Mouse (Mus musculus) MEL-GATA-1-ER (cell line): Measurements from ENCODE around the gene Kcnk4.
A peak's percentile ranks its signal among the peaks of the same experiment; 100 is the strongest.

Experiments used
- DNase-seq: peaks from one replicate; pipeline ENCODE4 v3.0.0-alpha.2; 2012; ENCODE audit warnings: low read depth; ENCODE audit errors: extremely low read depth

The Kcnk4 gene

GRCm38 (mm10) chr19:6937541-6938465, 3.5 kb upstream of the Kcnk4 start:
- DNase-seq = no peak

DNA sequence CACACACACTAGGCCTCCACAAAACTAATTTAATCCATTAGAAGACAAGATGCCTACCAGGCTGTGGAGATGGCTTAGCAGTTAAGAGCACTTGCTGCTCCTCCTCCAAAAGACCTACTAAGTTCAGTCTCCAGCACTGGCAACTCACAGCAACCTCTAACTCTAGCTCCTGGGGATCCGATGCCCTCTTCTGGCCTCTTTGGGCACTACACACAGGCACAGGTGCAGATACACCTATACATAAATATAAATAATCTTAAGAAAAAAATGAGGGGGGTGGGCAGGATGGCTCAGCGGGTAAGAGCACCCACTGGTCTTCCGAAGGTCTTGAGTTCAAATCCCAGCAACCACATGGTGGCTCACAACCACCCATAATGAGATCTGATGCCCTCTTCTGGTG, 2.0 kb upstream of the Kcnk4 start:
- DNase-seq = no peak

DNA sequence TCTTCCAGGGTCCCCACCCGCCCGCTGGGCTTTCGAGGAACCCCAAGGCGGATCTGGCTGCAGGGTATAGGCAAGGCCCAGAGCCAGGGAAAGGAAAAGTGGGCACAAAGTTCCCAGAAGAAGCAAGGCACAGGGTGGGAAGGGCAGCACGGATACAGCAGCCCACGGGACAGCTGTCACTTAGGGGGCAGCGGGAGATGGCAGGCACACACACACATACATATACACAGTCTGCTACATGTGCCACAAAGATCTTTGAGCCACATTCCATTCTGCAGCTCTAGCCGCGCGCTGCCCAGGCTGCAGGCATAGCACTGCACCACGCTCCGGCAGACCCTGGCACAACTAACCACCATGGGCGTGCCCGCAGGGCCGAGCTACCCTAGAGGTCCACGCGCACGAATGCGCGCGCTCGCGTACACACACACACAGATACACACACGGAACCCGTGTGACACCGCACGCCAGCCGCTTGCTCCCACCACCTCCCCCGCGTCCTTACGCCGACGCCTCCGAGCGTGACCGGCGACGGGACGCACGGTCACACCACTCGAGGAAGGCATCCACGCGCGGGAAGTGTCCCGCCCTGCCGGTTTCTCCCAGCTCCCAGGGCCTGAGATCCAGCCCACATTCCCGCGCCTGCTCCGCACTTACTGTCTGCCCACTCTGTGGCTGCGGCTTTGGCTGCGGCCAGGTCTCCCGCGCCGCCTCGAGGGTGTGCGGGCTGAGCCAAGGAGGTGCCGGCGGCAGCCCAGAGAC, 700 bp downstream of the Kcnk4 start:
- DNase-seq = no peak

DNA sequence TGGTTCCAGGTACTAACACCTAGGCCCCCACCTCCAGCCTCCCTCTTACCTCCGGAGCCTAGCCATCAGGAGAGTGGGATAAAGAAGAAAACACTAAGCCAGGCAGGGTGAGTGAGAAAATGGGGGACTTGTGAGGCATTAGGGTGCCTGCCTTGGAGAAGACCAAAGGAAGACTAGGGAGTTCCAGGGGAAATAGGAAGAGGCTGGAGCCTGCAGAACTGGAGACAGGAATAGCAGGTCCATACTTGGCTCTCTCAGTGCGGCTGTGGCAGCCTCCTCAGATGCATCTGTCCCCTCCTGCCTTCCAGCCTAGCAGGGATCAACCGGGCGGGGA, 1.2 kb downstream of the Kcnk4 start:
- no peak for DNase-seq

GRCm38 (mm10) chr19:6932018-6932417, 2.3 kb downstream of the Kcnk4 start:
- DNase-seq = no peak

GRCm38 (mm10) chr19:6931002-6931401, 3.3 kb downstream of the Kcnk4 start:
- no peak for DNase-seq

GRCm38 (mm10) chr19:6928080-6928479, 6.2 kb downstream of the Kcnk4 start:
- no peak for DNase-seq

GRCm38 (mm10) chr19:6926559-6927255, 7.6 kb downstream of the Kcnk4 start:
- no peak for DNase-seq

DNA sequence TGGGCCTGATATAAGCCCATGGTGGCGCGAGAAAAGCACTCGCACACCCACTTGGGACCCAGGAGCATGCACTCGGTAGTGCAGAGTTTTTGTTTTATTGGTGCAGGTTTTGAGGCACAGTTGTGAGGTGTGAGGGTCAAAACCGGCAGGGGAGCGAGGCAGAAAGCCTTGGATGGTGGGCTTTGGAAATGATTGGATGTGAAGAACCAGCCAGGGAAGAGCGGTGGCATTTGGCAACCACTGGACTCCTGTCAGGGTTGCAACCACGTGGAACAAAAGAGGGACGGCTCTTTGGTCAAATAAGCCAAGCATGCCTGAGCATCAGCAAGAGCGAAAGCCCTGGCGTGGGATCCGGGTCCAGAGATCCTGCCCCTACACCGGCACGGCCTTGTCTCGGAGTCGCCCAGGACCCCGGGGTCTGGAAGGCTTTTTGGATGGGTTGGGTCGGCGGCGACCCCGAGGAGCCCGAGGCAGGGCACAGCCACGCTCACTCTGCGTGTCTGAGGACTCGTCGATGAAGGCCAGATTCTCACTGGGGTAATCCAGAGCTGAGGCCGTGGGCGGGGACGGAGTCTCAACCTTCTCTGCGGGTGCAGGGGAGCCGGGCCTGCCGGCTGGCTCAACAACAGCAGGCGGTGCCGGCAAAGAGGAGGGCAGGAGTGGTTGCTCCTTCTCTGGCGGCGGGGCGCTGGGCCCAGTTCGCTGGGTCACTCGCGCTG, 8.5 kb downstream of the Kcnk4 start:
- no peak for DNase-seq

- DNase-seq = no peak
These were observed 9.1 kb downstream of the Kcnk4 start, which contains the start of gene Catsperz for GRCm38 (mm10) chr19:6925307-6925573. Gene Catsperz (minus strand): TSS chr19:6925380.

DNA sequence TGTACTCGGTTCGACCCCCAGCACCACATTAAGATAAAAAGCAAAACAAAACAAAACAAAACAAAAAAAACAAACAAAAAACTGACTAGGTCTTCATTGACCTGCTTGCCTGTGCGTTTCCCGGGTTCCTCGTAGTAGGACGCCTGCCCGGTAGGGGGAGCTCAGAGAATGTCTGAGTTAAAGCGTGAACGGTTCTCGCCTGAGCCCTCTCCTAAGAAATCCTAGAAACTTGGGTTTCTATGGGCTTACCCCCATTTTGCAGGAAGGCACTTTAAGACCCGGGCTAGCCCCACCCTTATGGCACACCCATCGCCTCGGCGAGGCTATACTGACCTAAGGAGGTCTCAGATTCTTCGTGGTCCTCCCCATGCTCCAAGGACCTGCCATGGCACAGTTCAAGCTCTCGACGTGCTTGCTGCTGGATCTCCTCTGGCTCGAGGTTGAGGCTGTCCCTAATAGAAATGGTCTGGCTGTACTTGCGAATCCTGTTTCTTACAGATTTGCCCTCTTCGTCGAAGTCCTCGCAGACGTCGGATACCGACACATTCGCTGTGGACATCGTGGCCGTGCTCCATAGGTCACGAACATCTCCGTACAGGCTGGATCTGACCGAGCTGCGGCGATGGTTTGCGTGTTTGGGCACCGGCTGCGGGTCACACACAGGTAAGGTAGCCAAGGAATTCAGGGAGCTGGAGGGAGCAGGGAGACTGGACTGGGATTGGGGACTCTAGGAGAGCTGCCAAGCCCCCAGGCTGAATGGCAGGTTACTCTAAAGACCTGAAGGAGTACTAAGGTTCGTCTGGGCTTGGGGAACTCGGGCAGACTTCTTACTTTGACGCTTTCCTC, 9.6 kb downstream of the Kcnk4 start:
- DNase-seq = no peak

DNA sequence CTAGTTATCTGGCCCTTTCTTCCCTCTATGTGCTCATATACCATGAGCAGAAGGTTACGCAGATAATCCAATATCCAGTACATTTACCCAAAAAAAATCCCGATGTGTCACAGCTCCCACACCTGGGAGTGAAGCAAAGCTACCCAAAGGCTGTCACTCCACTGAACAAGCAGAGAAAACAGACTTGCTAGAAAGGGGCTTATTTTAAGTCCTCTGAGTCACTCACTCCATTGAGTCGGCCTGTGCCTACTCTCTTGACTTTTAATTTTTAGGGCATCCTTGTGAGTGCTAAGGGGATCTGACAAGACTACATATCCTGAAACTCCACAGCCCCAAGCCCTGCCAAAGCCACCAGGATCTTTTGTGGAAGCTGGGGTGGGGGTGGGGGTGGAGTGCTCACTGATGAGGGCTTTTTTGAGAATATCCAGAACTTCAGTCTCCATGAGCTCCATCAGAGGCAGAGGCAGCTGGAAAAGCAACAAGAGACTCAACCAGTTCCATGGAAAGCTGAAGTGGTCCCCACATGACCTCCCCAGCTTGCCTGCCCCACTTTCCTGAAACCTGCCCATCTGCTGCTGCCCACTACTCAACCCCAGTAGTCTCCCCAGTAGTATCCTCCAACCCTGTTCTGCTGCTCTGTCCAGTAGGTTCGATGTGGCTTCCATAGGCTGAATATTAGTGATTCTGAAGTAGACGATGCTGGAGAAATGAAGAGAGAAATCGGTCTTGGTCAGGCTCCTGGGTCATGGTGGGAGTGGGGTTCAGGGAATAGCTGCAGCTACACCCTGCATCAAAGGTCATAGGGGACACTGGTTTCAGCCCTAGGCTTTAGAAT, 11.2 kb downstream of the Kcnk4 start:
- no peak for DNase-seq

GRCm38 (mm10) chr19:6921647-6922567, 12.4 kb downstream of the Kcnk4 start, which contains the start of gene Esrra:
Gene Esrra (minus strand): TSS chr19:6921813.
- DNase-seq = peak; percentile 98

GRCm38 (mm10) chr19:6920741-6921636, 13.3 kb downstream of the Kcnk4 start:
- no peak for DNase-seq

GRCm38 (mm10) chr19:6919876-6920740, 14.2 kb downstream of the Kcnk4 start:
- no peak for DNase-seq

DNA sequence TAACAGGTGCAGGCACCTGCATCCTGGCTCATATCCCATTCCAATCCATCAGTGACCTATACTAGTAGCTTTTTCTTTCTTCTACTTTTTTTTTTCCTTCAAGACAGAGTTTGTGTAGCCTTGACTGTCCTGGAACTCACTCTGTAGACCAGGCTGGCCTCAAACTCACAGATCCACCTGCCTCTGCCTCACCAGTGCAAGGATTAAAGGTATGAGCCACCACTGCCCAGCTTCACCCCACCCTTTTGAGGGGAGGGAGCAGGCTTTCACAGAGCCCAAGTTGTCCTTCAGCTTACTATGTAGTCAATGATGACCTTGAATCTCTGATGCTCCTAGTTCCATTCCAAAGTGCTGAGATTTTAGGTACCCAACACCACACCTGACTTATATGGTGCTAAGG, 14.9 kb downstream of the Kcnk4 start:
- DNase-seq = no peak

DNA sequence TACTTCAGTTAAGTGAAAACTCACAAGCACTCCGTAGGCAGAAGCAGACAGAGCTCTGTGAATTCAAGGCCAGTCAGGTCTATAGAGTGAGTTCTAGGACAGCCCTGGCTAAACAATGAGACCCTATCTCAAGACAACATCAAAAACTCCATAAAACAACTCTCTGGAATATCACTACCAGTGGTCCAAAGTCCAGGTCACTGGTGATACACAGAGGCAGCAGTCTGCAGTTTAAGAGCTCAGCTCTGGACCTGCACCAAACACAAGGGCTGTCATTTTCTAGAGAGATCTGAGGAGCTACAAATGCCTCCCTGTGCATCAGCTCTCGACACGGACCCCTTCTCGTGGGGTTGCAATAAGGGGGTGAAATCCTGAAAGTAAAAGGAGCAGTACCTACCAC, 16.0 kb downstream of the Kcnk4 start:
- DNase-seq = no peak
